Mouse (Mus musculus): ENCODE data around the gene Gpatch2.

Gene Gpatch2

GRCm38 (mm10) chr1:187215181-187216116 is at the start of gene Gpatch2, which contains the start of gene Spata17:
Gene Gpatch2 (plus strand): TSS chr1:187215508.
Gene Spata17 (minus strand): TSS chr1:187215465.
- DNase-seq = peak; percentile 59

GRCm38 (mm10) chr1:187169646-187170045 is 45.7 kb upstream of the Gpatch2 start:
- no peak for DNase-seq

GRCm38 (mm10) chr1:187170361-187170760 is 44.9 kb upstream of the Gpatch2 start:
- DNase-seq = no peak

- no peak for DNase-seq
Observed at GRCm38 (mm10) chr1:187175991-187176390, 39.3 kb upstream of the Gpatch2 start.

GRCm38 (mm10) chr1:187178546-187178945 is 36.8 kb upstream of the Gpatch2 start:
- DNase-seq = no peak

- no peak for DNase-seq
Observed at GRCm38 (mm10) chr1:187205506-187205905, 9.8 kb upstream of the Gpatch2 start.

- no peak for DNase-seq
Observed at GRCm38 (mm10) chr1:187209496-187209895, 5.8 kb upstream of the Gpatch2 start.

GRCm38 (mm10) chr1:187210736-187211135 is 4.6 kb upstream of the Gpatch2 start:
- DNase-seq = no peak

- DNase-seq = no peak
Observed at GRCm38 (mm10) chr1:187216620-187217410, 1.5 kb downstream of the Gpatch2 start.

GRCm38 (mm10) chr1:187220756-187221155 is 5.4 kb downstream of the Gpatch2 start:
- no peak for DNase-seq

- no peak for DNase-seq
Observed at GRCm38 (mm10) chr1:187226328-187227025, 11.2 kb downstream of the Gpatch2 start.

- no peak for DNase-seq
Observed at GRCm38 (mm10) chr1:187228414-187229146, 13.3 kb downstream of the Gpatch2 start.

- DNase-seq = no peak
Observed at GRCm38 (mm10) chr1:187230255-187230654, 14.9 kb downstream of the Gpatch2 start.

GRCm38 (mm10) chr1:187232196-187232955 is 17.1 kb downstream of the Gpatch2 start:
- no peak for DNase-seq

GRCm38 (mm10) chr1:187232996-187233615 is 17.8 kb downstream of the Gpatch2 start:
- no peak for DNase-seq

- no peak for DNase-seq
Observed at GRCm38 (mm10) chr1:187235161-187235560, 19.9 kb downstream of the Gpatch2 start.

- DNase-seq = no peak
Observed at GRCm38 (mm10) chr1:187236296-187236695, 21.0 kb downstream of the Gpatch2 start.

- no peak for DNase-seq
Observed at GRCm38 (mm10) chr1:187238061-187238460, 22.8 kb downstream of the Gpatch2 start.

- DNase-seq = no peak
Observed at GRCm38 (mm10) chr1:187240304-187240703, 25.0 kb downstream of the Gpatch2 start.

- no peak for DNase-seq
Observed at GRCm38 (mm10) chr1:187241329-187241728, 26.0 kb downstream of the Gpatch2 start.

GRCm38 (mm10) chr1:187244734-187245133 is 29.4 kb downstream of the Gpatch2 start:
- no peak for DNase-seq
